Mouse (Mus musculus) urinary bladder, postnatal 14 days (tissue): ENCODE data around the gene Isyna1.

Experiments used
- DNase-seq: peaks from one replicate; pipeline ENCODE4 v3.0.0; 2021; ENCODE audit warnings: low spot score

Gene Isyna1

GRCm38 (mm10) chr8:70593961-70594609 is at the start of gene Isyna1:
Isyna1 (plus strand) TSS chr8:70594373.
- DNase-seq = peak; percentile 91

GRCm38 (mm10) chr8:70546412-70546811 is 47.8 kb upstream of the Isyna1 start:
- DNase-seq = no peak

GRCm38 (mm10) chr8:70547762-70548161 is 46.4 kb upstream of the Isyna1 start:
- DNase-seq = no peak

- DNase-seq = no peak
These were observed 44.6 kb upstream of the Isyna1 start for GRCm38 (mm10) chr8:70549412-70550184.

GRCm38 (mm10) chr8:70551558-70552161 is 42.5 kb upstream of the Isyna1 start:
- no peak for DNase-seq

GRCm38 (mm10) chr8:70552836-70553235 is 41.3 kb upstream of the Isyna1 start:
- DNase-seq = no peak

- DNase-seq = peak; percentile 44
These were observed 40.4 kb upstream of the Isyna1 start for GRCm38 (mm10) chr8:70553740-70554139.

GRCm38 (mm10) chr8:70555079-70555747 is 39.0 kb upstream of the Isyna1 start:
- no peak for DNase-seq

- peak; percentile 48 for DNase-seq
These were observed 35.8 kb upstream of the Isyna1 start for GRCm38 (mm10) chr8:70558334-70558733.

- DNase-seq = no peak
These were observed 35.2 kb upstream of the Isyna1 start for GRCm38 (mm10) chr8:70558983-70559382.

- DNase-seq = peak; percentile 54
These were observed 34.1 kb upstream of the Isyna1 start for GRCm38 (mm10) chr8:70560096-70560495.

GRCm38 (mm10) chr8:70560564-70560963 is 33.6 kb upstream of the Isyna1 start:
- no peak for DNase-seq

GRCm38 (mm10) chr8:70561357-70561756 is 32.8 kb upstream of the Isyna1 start:
- DNase-seq = no peak

- peak; percentile 64 for DNase-seq
These were observed 32.2 kb upstream of the Isyna1 start for GRCm38 (mm10) chr8:70561809-70562535.

- no peak for DNase-seq
These were observed 31.4 kb upstream of the Isyna1 start for GRCm38 (mm10) chr8:70562802-70563201.

- no peak for DNase-seq
These were observed 30.3 kb upstream of the Isyna1 start for GRCm38 (mm10) chr8:70563763-70564387.

GRCm38 (mm10) chr8:70564696-70565235 is 29.4 kb upstream of the Isyna1 start:
- DNase-seq = no peak

- DNase-seq = peak; percentile 56
These were observed 28.6 kb upstream of the Isyna1 start for GRCm38 (mm10) chr8:70565561-70565960.

- no peak for DNase-seq
These were observed 23.8 kb upstream of the Isyna1 start for GRCm38 (mm10) chr8:70570360-70570759.

- DNase-seq = no peak
These were observed 23.2 kb upstream of the Isyna1 start for GRCm38 (mm10) chr8:70570990-70571389.

- DNase-seq = no peak
These were observed 19.9 kb upstream of the Isyna1 start for GRCm38 (mm10) chr8:70574302-70574701.
